Mouse (Mus musculus) duodenum, adult 2 months (tissue): ENCODE results near the gene Txk. TPM values are rescaled to one million over a fixed set of nuclear protein-coding genes. Genes with fewer than 3 reads are reported as not detected.

Experiments
- polyA plus RNA-seq: library from polyadenylated mRNA; depleted of rRNA; stranded (reverse); fragments of >200 nt; gene quantifications from 2 replicates; pipeline ENCODE4 v1.2.3, GENCODE M21; 2012; ENCODE audit warnings: low replicate concordance; rRNA removed

Gene Txk
- 0.14 and 0.15 TPM in 2 replicates for polyA plus RNA-seq

DNA sequence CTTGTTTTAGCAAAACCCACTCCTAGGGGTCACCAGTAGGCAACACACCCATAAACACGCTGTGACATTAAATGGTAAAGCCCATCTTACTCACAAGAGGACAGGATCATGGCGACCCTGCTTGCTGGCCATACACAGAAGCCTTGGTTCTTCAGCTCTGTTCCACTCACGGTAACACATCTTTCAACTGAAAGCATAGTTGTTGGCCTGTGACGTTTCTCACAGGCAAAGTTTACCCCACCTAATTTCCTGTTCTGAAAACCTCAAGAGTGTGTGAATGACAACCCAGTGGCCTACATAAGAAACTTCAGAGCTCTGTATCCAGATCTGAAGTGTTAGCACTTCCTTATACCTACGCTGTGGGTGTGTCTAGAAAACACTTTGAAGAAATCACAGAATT is at the start of gene Txk:
TSS of gene Txk (minus strand) at position 193 of the 400 bp plus-strand sequence.

DNA sequence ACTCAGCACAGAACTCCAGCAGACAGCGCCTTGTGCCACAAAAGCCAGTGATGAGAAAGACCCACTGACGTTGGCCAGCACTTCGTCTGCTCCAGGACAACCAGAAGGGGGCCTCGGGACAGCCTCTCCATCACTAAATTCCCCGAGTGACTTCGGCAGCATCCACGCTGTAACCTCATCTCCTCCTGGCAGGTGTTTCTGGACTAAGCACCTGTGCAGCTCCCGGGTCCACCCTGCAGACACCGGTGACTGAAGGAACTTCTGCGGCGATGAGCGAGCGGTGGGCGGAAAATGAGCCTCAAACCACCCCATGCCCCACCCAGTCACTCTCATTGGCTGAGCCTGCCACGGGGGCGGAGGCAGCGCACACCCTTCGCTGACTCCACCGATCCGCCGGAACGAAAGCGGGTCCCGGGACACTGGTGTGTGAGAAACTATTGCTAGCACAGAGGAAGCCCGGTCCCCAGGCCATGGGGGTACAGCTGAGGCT is 105.1 kb downstream of the Txk start, which contains the start of gene Nipal1:
TSS of gene Nipal1 (plus strand) at position 378 of the 490 bp plus-strand sequence.

Other genes with a start within 250 kb of the Txk start
- not detected in 2 replicates for gene Corin, start 248.3 kb downstream of the Txk start, polyA plus RNA-seq
- 3.3 and 3.7 TPM in 2 replicates for gene Nfxl1, start 193.1 kb downstream of the Txk start, polyA plus RNA-seq
- not detected in 2 replicates for gene Zar1, start 171.5 kb downstream of the Txk start, polyA plus RNA-seq
- 0.31 TPM in 1 of 2 replicates, not detected in the other for gene Gm5868, start 165.2 kb downstream of the Txk start, polyA plus RNA-seq
- not detected in 2 replicates for gene Cnga1, start 108.5 kb downstream of the Txk start, polyA plus RNA-seq
- gene Nipal1, start 105.0 kb downstream of the Txk start, polyA plus RNA-seq: 1.9 and 2.0 TPM in 2 replicates
- gene Tec, start 115.7 kb upstream of the Txk start, polyA plus RNA-seq: 1.4 and 3.3 TPM in 2 replicates
- gene Slain2, start 161.5 kb upstream of the Txk start, polyA plus RNA-seq: 9.6 and 12.1 TPM in 2 replicates
- not detected in 2 replicates for gene Gm10135, start 221.9 kb upstream of the Txk start, polyA plus RNA-seq